Mouse (Mus musculus) limb, embryonic 14.5 days (tissue): Measurements from ENCODE around the gene Olfr924. TPM values are rescaled to one million over a fixed set of nuclear protein-coding genes. Genes with fewer than 3 reads are reported as not detected.
"Not testable (repeated sequence)": the region's sequence is repeated elsewhere in the genome, so short reads cannot be mapped to it uniquely, and the experiment has no call there.

ENCODE experiments used
- ATAC-seq: fragments of 200-750 bp; cut with Nextera tagmentation; 2 replicates; pipeline ENCODE4 v1.8.0; 2017; ENCODE audit warnings: low read depth, moderate number of reproducible peaks, moderate TSS enrichment; ENCODE audit not compliant: low FRiP score
- DNase-seq: peaks from one replicate; pipeline ENCODE4 v3.0.0-alpha.2; 2015; ENCODE audit warnings: low spot score
- H3K27ac ChIP-seq: fragments of 300-500 bp; sonication (generic); replicated peaks from 2 replicates; pipeline ENCODE4 v1.5.1; 2014; ENCODE audit warnings: low read depth, mild to moderate bottlenecking, low read length, moderate library complexity, mixed read lengths
- H3K27me3 ChIP-seq: fragments of 300-500 bp; sonication (generic); 2 replicates; pipeline ENCODE4 v1.6.1; 2014; ENCODE audit warnings: low read length, mixed read lengths; ENCODE audit not compliant: control insufficient read depth, insufficient read depth
- H3K36me3 ChIP-seq: fragments of 300-500 bp; sonication (generic); 2 replicates; pipeline ENCODE4 v1.6.1; 2014; ENCODE audit warnings: mild to moderate bottlenecking, low read length, moderate library complexity, mixed read lengths; ENCODE audit not compliant: control insufficient read depth, insufficient read depth
- H3K4me1 ChIP-seq: fragments of 300-500 bp; sonication (generic); 2 replicates; pipeline ENCODE4 v1.6.1; 2014; ENCODE audit warnings: antibody characterized with exemption, low read length, mixed read lengths; ENCODE audit not compliant: control insufficient read depth, insufficient read depth
- H3K4me2 ChIP-seq: fragments of 300-500 bp; sonication (generic); replicated peaks from 2 replicates; pipeline ENCODE4 v1.6.1; 2014; ENCODE audit warnings: low read depth, mild to moderate bottlenecking, low read length, moderate library complexity; ENCODE audit not compliant: severe bottlenecking
- H3K4me3 ChIP-seq: fragments of 300-500 bp; sonication (generic); replicated peaks from 2 replicates; pipeline ENCODE4 v1.5.1; 2014; ENCODE audit warnings: low read length
- H3K9ac ChIP-seq: fragments of 300-500 bp; sonication (generic); 2 replicates; pipeline ENCODE4 v1.6.1; 2014; ENCODE audit warnings: mild to moderate bottlenecking, low read depth, low read length, moderate library complexity; ENCODE audit not compliant: severe bottlenecking
- H3K9me3 ChIP-seq: fragments of 300-500 bp; sonication (generic); 2 replicates; pipeline ENCODE4 v1.6.1; 2016; ENCODE audit warnings: low read length; ENCODE audit not compliant: control insufficient read depth
- POLR2A ChIP-seq: fragments of 200-500 bp; IDR thresholded peaks from 2 replicates; pipeline ENCODE4 v1.8.0; 2012; ENCODE audit warnings: inconsistent platforms, mild to moderate bottlenecking, moderate library complexity, borderline replicate concordance; ENCODE audit not compliant: insufficient read depth, insufficient read length; ENCODE audit errors: extremely low read depth
- WGBS: fragments of 180-500 bp; shearing (Covaris S2); extraction: QIAGEN DNeasy Blood & Tissue Kit; methylation state at CpG from one replicate; pipeline ENCODE4 v1.1.7; 2014; 5-methylcytosine and 5-hydroxymethylcytosine counted together
- polyA plus RNA-seq, 2 experiments: library from polyadenylated mRNA; depleted of rRNA in 1 of 2; stranded (reverse) in 1 of 2; unstranded in 1 of 2; fragments of >200 nt; fragmentation: Nextera tagmentation in 1 of 2; extraction: Ambion mirVana in 1 of 2; gene quantifications; 2 replicates each; pipeline versions ENCODE4 v1.2.1 to v1.2.3; 2012 to 2014

Gene Olfr924
- polyA plus RNA-seq, 2 experiments = not detected

DNA sequence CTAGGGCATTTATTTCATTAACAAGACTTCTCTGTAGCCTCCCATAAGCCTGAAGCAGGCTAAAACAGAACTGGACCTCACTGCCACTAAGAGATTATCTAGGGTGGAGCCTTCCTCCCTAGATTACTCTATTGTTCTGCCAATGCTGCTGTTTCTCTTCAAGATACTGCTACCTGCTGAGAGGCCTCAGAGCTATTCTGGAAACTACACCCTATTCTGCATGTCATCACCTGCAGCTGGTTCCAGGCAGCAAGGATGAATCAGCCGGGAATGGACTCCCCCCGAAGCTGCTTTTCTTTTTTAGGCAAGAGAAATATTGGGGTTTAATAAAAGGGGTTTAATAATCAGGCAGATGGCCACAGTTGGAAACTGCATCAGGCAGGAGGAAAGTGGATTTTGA, 11.2 kb upstream of the Olfr924 start:
- Histone ChIP-seq H3K4me2 (no peak overlapping the region), H3K27ac (no peak overlapping the region), H3K4me3 (no peak overlapping the region), H3K9me3 (no peaks in the 10 kb centered on the region), H3K27me3 (no peaks in the 10 kb centered on the region), H3K9ac (no peak overlapping the region), H3K4me1 (no peaks in the 10 kb centered on the region), H3K36me3 (no peaks in the 10 kb centered on the region)
- 81% methylated on average over 2 of the region's 2 CpGs for WGBS
- TF ChIP-seq POLR2A = no peak
- no peak for DNase-seq
- no peak for ATAC-seq

DNA sequence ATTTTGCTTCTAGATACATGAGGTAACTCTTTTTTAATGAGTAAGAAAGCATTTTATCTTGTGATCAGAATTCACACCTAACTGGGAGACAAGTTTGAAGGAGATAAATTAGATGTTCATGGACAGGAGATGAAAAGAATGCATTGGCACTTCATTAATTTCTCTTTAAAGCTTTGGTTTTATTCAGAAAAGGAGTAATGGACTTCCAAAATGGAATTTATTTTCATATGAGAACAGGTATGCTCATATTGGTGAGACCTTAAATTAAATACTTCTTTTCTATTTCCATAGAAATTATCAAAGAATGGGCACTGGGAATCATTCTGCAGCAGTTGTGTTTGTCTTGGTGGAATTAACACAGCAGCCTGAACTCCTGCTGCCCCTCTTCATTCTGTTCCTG, 10.5 kb downstream of the Olfr924 start, which contains the start of gene Olfr26:
TSS of gene Olfr26 (plus strand) at position 301 of the 400 bp plus-strand sequence.
- Histone ChIP-seq H3K27ac (no peak within 1 kb of the TSS), H3K27me3 (no peaks in the 10 kb centered on the region), H3K9ac (no peak within 1 kb of the TSS), H3K4me1 (no peaks in the 10 kb centered on the region), H3K9me3 (no peaks in the 10 kb centered on the region), H3K36me3 (no peaks in the 10 kb centered on the region), H3K4me2 (no peak within 1 kb of the TSS), H3K4me3 (no peak within 1 kb of the TSS)
- no peak for TF ChIP-seq POLR2A
- DNase-seq (no peak), ATAC-seq (no peak)

GRCm38 (mm10) chr9:38874880-38875279, 30.6 kb downstream of the Olfr924 start:
- H3K9me3 ChIP-seq, H3K36me3 ChIP-seq, H3K27me3 ChIP-seq, H3K4me2 ChIP-seq, H3K9ac ChIP-seq, H3K27ac ChIP-seq, DNase-seq, H3K4me3 ChIP-seq, ATAC-seq, H3K4me1 ChIP-seq: not testable (repeated sequence)
- 57% methylated on average over 2 of the region's 2 CpGs for WGBS

DNA sequence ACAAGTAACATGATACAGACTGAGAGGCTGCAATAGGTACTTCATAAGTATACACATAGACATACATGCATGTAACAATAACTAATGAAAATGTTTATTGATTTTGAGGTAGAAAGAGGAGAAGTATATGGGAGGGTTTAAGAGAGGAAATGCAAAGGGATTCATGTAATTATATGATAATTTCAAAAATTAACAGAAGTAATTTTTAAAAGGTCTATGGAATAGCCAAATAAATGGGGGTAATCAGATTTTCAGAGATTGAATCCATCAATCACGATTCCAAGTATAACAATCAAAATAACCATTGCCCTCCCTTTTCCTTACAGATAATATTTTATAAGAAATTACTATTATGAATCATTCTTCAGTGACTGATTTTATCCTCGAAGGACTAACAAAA, 32.6 kb downstream of the Olfr924 start, which contains the start of gene Olfr926:
TSS of gene Olfr926 (plus strand) at position 301 of the 400 bp plus-strand sequence.
- Histone ChIP-seq H3K27ac (no peak within 1 kb of the TSS), H3K9me3 (no peaks in the 10 kb centered on the region), H3K4me1 (no peaks in the 10 kb centered on the region), H3K36me3 (no peaks in the 10 kb centered on the region), H3K27me3 (no peaks in the 10 kb centered on the region), H3K4me2 (no peak within 1 kb of the TSS), H3K4me3 (no peak within 1 kb of the TSS), H3K9ac (no peak within 1 kb of the TSS)
- WGBS = 74% methylated on average over 2 of the region's 2 CpGs
- no peak for DNase-seq
- no peak for TF ChIP-seq POLR2A
- ATAC-seq = no peak

Other genes starting within 250 kb of the Olfr924 start
- not detected in 2 replicates for gene Olfr914, start 239.3 kb upstream of the Olfr924 start, polyA plus RNA-seq (2012; rRNA removed)
- not detected in 2 replicates for gene Olfr914, start 239.3 kb upstream of the Olfr924 start, polyA plus RNA-seq (2014; fragmentation: Nextera tagmentation; extraction: Ambion mirVana)
- not detected in 2 replicates for gene Olfr916, start 184.6 kb upstream of the Olfr924 start, polyA plus RNA-seq (2012; rRNA removed)
- not detected in 2 replicates for gene Olfr916, start 184.6 kb upstream of the Olfr924 start, polyA plus RNA-seq (2014; fragmentation: Nextera tagmentation; extraction: Ambion mirVana)
- gene Olfr917, start 178.6 kb upstream of the Olfr924 start, polyA plus RNA-seq (2012; rRNA removed) = not detected in 2 replicates
- not detected in 2 replicates for gene Olfr917, start 178.6 kb upstream of the Olfr924 start, polyA plus RNA-seq (2014; fragmentation: Nextera tagmentation; extraction: Ambion mirVana)
- gene Olfr918, start 169.8 kb upstream of the Olfr924 start, polyA plus RNA-seq (2012; rRNA removed) = not detected in 2 replicates
- not detected in 2 replicates for gene Olfr918, start 169.8 kb upstream of the Olfr924 start, polyA plus RNA-seq (2014; fragmentation: Nextera tagmentation; extraction: Ambion mirVana)
- gene Olfr919, start 140.8 kb upstream of the Olfr924 start, polyA plus RNA-seq (2012; rRNA removed) = not detected in 2 replicates
- not detected in 2 replicates for gene Olfr919, start 140.8 kb upstream of the Olfr924 start, polyA plus RNA-seq (2014; fragmentation: Nextera tagmentation; extraction: Ambion mirVana)
- 19.1 and 20.6 TPM in 2 replicates for gene Vwa5a, start 126.2 kb upstream of the Olfr924 start, polyA plus RNA-seq (2012; rRNA removed)
- gene Vwa5a, start 126.2 kb upstream of the Olfr924 start, polyA plus RNA-seq (2014; fragmentation: Nextera tagmentation; extraction: Ambion mirVana) = 26.2 and 28.6 TPM in 2 replicates
- 0.09 and 0.10 TPM in 2 replicates for gene Olfr920, start 92.2 kb upstream of the Olfr924 start, polyA plus RNA-seq (2012; rRNA removed)
- gene Olfr920, start 92.2 kb upstream of the Olfr924 start, polyA plus RNA-seq (2014; fragmentation: Nextera tagmentation; extraction: Ambion mirVana) = 0.03 and 0.07 TPM in 2 replicates
- 0.09 TPM in 1 of 2 replicates, not detected in the other for gene Olfr921, start 71.4 kb upstream of the Olfr924 start, polyA plus RNA-seq (2012; rRNA removed)
- gene Olfr921, start 71.4 kb upstream of the Olfr924 start, polyA plus RNA-seq (2014; fragmentation: Nextera tagmentation; extraction: Ambion mirVana) = not detected in 2 replicates
- gene Olfr922, start 29.8 kb upstream of the Olfr924 start, polyA plus RNA-seq (2012; rRNA removed) = not detected in 2 replicates
- not detected in 2 replicates for gene Olfr922, start 29.8 kb upstream of the Olfr924 start, polyA plus RNA-seq (2014; fragmentation: Nextera tagmentation; extraction: Ambion mirVana)
- not detected in 2 replicates for gene Olfr923, start 17.9 kb upstream of the Olfr924 start, polyA plus RNA-seq (2012; rRNA removed)
- gene Olfr923, start 17.9 kb upstream of the Olfr924 start, polyA plus RNA-seq (2014; fragmentation: Nextera tagmentation; extraction: Ambion mirVana) = not detected in 2 replicates
- not detected in 2 replicates for gene Olfr26, start 10.6 kb downstream of the Olfr924 start, polyA plus RNA-seq (2012; rRNA removed)
- gene Olfr26, start 10.6 kb downstream of the Olfr924 start, polyA plus RNA-seq (2014; fragmentation: Nextera tagmentation; extraction: Ambion mirVana) = not detected in 2 replicates
- not detected in 2 replicates for gene Olfr926, start 32.7 kb downstream of the Olfr924 start, polyA plus RNA-seq (2012; rRNA removed)
- not detected in 2 replicates for gene Olfr926, start 32.7 kb downstream of the Olfr924 start, polyA plus RNA-seq (2014; fragmentation: Nextera tagmentation; extraction: Ambion mirVana)
- gene Olfr930, start 85.4 kb downstream of the Olfr924 start, polyA plus RNA-seq (2012; rRNA removed) = not detected in 2 replicates
- gene Olfr930, start 85.4 kb downstream of the Olfr924 start, polyA plus RNA-seq (2014; fragmentation: Nextera tagmentation; extraction: Ambion mirVana) = not detected in 2 replicates
- not detected in 2 replicates for gene Olfr933, start 127.9 kb downstream of the Olfr924 start, polyA plus RNA-seq (2012; rRNA removed)
- not detected in 2 replicates for gene Olfr933, start 127.9 kb downstream of the Olfr924 start, polyA plus RNA-seq (2014; fragmentation: Nextera tagmentation; extraction: Ambion mirVana)
- not detected in 2 replicates for gene Olfr934, start 143.9 kb downstream of the Olfr924 start, polyA plus RNA-seq (2012; rRNA removed)
- not detected in 2 replicates for gene Olfr934, start 143.9 kb downstream of the Olfr924 start, polyA plus RNA-seq (2014; fragmentation: Nextera tagmentation; extraction: Ambion mirVana)
- not detected in 2 replicates for gene Olfr935, start 155.2 kb downstream of the Olfr924 start, polyA plus RNA-seq (2012; rRNA removed)
- not detected in 2 replicates for gene Olfr935, start 155.2 kb downstream of the Olfr924 start, polyA plus RNA-seq (2014; fragmentation: Nextera tagmentation; extraction: Ambion mirVana)
- gene Olfr146, start 178.9 kb downstream of the Olfr924 start, polyA plus RNA-seq (2012; rRNA removed) = not detected in 2 replicates
- gene Olfr146, start 178.9 kb downstream of the Olfr924 start, polyA plus RNA-seq (2014; fragmentation: Nextera tagmentation; extraction: Ambion mirVana) = not detected in 2 replicates
- not detected in 2 replicates for gene Olfr937, start 220.5 kb downstream of the Olfr924 start, polyA plus RNA-seq (2012; rRNA removed)
- gene Olfr937, start 220.5 kb downstream of the Olfr924 start, polyA plus RNA-seq (2014; fragmentation: Nextera tagmentation; extraction: Ambion mirVana) = not detected in 2 replicates
- gene Olfr938, start 234.4 kb downstream of the Olfr924 start, polyA plus RNA-seq (2012; rRNA removed) = not detected in 2 replicates
- gene Olfr938, start 234.4 kb downstream of the Olfr924 start, polyA plus RNA-seq (2014; fragmentation: Nextera tagmentation; extraction: Ambion mirVana) = not detected in 2 replicates